Mouse (Mus musculus): Measurements from ENCODE around the gene Ankrd6. TPM values are rescaled to one million over a fixed set of nuclear protein-coding genes. Genes with fewer than 3 reads are reported as not detected.

Ankrd6 gene
- polyA plus RNA-seq, 1 experiment from 2014 or later, result 27.1 TPM

DNA sequence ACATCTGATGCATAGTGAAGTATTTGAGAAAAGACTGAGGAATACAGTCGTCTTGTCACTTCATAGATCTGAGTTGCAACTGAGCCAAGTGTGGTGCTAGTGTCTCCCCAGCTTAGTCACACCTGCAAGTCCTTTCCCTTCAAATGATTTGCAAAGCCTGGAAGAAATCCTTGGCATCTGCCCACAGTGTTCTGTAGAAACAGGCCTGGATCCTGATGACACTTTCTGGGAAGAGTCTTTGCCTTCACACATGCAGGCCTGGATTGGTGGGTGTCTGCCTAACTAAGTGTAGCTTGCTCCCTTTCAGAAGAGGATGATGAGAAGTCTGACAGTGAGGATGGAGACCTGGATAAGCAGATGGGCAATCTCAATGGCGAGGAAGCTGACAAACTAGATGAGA lies 193.2 kb downstream of the Ankrd6 start:
- Histone ChIP-seq H3K4me3 (no peak overlapping the region), H3K4me1 (replicated peaks) (no peaks in the 10 kb centered on the region), H3K27ac (no peak overlapping the region), H3K36me3 (peaks cover 100% of the 10 kb centered on the region), H3K27me3 (ENCODE audit: insufficient read depth, poor library complexity, severe bottlenecking) (no peaks in the 10 kb centered on the region), H3K9me3 (no peaks in the 10 kb centered on the region)
- DNase-seq (ENCODE audit: low spot score), result no peak
- 93% methylated on average over 2 of the region's 2 CpGs for WGBS

Other genes with a start within 250 kb of the Ankrd6 start
- gene Lyrm2, start 150.6 kb downstream of the Ankrd6 start, polyA plus RNA-seq (2016; fragmentation: Nextera tagmentation; extraction: Ambion mirVana), result 115 and 142 TPM in 2 replicates
- 24.8 and 28.0 TPM in 2 replicates for gene Rragd, start 32.2 kb upstream of the Ankrd6 start, polyA plus RNA-seq (2016; fragmentation: Nextera tagmentation; extraction: Ambion mirVana)
- gene Ube2j1, start 80.6 kb upstream of the Ankrd6 start, polyA plus RNA-seq (2016; fragmentation: Nextera tagmentation; extraction: Ambion mirVana), result 47.4 and 49.0 TPM in 2 replicates
- gene Gabrr2, start 112.2 kb upstream of the Ankrd6 start, polyA plus RNA-seq (2016; fragmentation: Nextera tagmentation; extraction: Ambion mirVana), result 0.50 TPM in 1 of 2 replicates, not detected in the other
- 0.06 and 0.61 TPM in 2 replicates for gene Gabrr1, start 181.7 kb upstream of the Ankrd6 start, polyA plus RNA-seq (2016; fragmentation: Nextera tagmentation; extraction: Ambion mirVana)
- gene Pm20d2, start 238.9 kb upstream of the Ankrd6 start, polyA plus RNA-seq (2016; fragmentation: Nextera tagmentation; extraction: Ambion mirVana), result 1.1 and 1.2 TPM in 2 replicates